In the genomic region with DNA sequence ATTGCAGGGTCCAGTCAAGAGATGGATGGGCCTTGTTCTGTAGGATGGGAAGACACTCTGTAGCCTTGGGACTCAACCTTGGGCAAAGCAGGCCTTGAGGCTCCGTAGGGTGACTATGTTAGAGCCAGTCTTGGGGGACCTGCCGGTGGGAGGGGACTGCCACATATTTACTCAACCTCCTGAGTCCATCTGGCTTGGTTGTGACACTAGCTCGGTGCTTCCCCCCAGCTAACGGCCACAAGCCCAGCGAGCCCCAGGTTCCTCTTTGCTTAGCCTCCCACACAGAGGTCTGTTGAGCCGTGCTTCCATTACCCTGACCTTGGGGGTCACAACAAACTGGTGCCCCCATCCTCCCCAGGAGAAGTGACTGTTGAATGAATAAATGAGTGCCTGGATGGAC, we compare ENCODE assay signal across 1 mouse cellular context.
A peak's percentile ranks its signal among the peaks of the same experiment; 100 is the strongest.
TF ChIP-seq lines count a peak whose summit lies in the region.

No protein-coding gene starts in this region.

TF ChIP-seq in CH12.LX, 34 proteins besides CTCF, POLR2A, EP300 and RAD21:
- TF ChIP-seq RCOR1 (conservative IDR thresholded peaks at IDR 0.05; ENCODE audit: low read depth, low read length) (no peak), TCF12 (IDR thresholded peaks at IDR 0.05; ENCODE audit: low read depth, low read length) (peak; percentile 13; the same call in 1 of the 2 replicates), MAZ (IDR thresholded peaks at IDR 0.05; ENCODE audit: low read depth, low read length) (0 out of 2 replicates have a peak, but pooled peaks have one; percentile 11)
